Mouse (Mus musculus) limb, embryonic 15.5 days (tissue): ENCODE measurements around the gene Chd9. TPM values are rescaled to one million over a fixed set of nuclear protein-coding genes. Genes with fewer than 3 reads are reported as not detected.
A peak's percentile ranks its signal among the peaks of the same experiment; 100 is the strongest.

Experiments
- ATAC-seq: fragments of 200-750 bp; cut with Nextera tagmentation; 2 replicates; pipeline ENCODE4 v1.8.0; 2017; ENCODE audit warnings: low read depth, moderate TSS enrichment; ENCODE audit not compliant: insufficient number of reproducible peaks, low FRiP score, low TSS enrichment
- H3K27ac ChIP-seq: fragments of 300-500 bp; sonication (generic); 2 replicates; pipeline ENCODE4 v1.5.1; 2015; ENCODE audit warnings: moderate library complexity, mild to moderate bottlenecking, inconsistent platforms
- H3K27me3 ChIP-seq: fragments of 300-500 bp; sonication (generic); 2 replicates; pipeline ENCODE4 v1.6.1; 2015; ENCODE audit warnings: inconsistent platforms
- H3K36me3 ChIP-seq: fragments of 300-500 bp; sonication (generic); 2 replicates; pipeline ENCODE4 v1.6.1; 2015; ENCODE audit warnings: inconsistent platforms
- H3K4me1 ChIP-seq: fragments of 300-500 bp; sonication (generic); 2 replicates; pipeline ENCODE4 v1.6.1; 2015; ENCODE audit warnings: inconsistent platforms
- H3K4me2 ChIP-seq: fragments of 300-500 bp; sonication (generic); 2 replicates; pipeline ENCODE4 v1.6.1; 2015; ENCODE audit warnings: mild to moderate bottlenecking, inconsistent platforms
- H3K4me3 ChIP-seq: fragments of 300-500 bp; sonication (generic); 2 replicates; pipeline ENCODE4 v1.5.1; 2015; ENCODE audit warnings: mild to moderate bottlenecking, inconsistent platforms
- H3K9ac ChIP-seq: fragments of 300-500 bp; sonication (generic); 2 replicates; pipeline ENCODE4 v1.6.1; 2015; ENCODE audit warnings: inconsistent platforms
- H3K9me3 ChIP-seq: fragments of 300-500 bp; sonication (generic); 2 replicates; pipeline ENCODE4 v1.6.1; 2016; ENCODE audit warnings: inconsistent platforms
- WGBS: fragments of 180-500 bp; shearing (Covaris S2); methylation state at CpG from one replicate; pipeline ENCODE4 v1.1.7; 2015; 5-methylcytosine and 5-hydroxymethylcytosine counted together
- polyA plus RNA-seq: library from polyadenylated mRNA; unstranded; fragments of >200 nt; fragmentation: Nextera tagmentation; extraction: Ambion mirVana; gene quantifications from 2 replicates; pipeline ENCODE4 v1.2.1, GENCODE M21; 2015

The Chd9 gene
- polyA plus RNA-seq, 1 experiment from 2014 or later: 128 TPM

GRCm38 (mm10) chr8:90932934-90933333, 104.8 kb downstream of the Chd9 start:
- no peaks in the 10 kb centered on the region for H3K27me3 ChIP-seq
- no peak overlapping the region for H3K4me2 ChIP-seq

GRCm38 (mm10) chr8:90934786-90935185, 106.6 kb downstream of the Chd9 start:
- H3K4me3 ChIP-seq: no peak overlapping the region
- H3K9ac ChIP-seq: no peak overlapping the region
- H3K4me2 ChIP-seq: no peak overlapping the region
- H3K27me3 ChIP-seq: no peaks in the 10 kb centered on the region
- H3K27ac ChIP-seq: no peak overlapping the region
- whole genome bisulfite sequencing: 93% methylated on average over 1 of the region's 1 CpGs
- H3K9me3 ChIP-seq: no peaks in the 10 kb centered on the region
- peaks cover 20% of the 10 kb centered on the region for H3K36me3 ChIP-seq
- ATAC-seq: no peak
- H3K4me1 ChIP-seq: no peaks in the 10 kb centered on the region

More at GRCm38 (mm10) chr8:90932934-90933333, 104.8 kb downstream of the Chd9 start:
- Histone ChIP-seq H3K27ac (no peak overlapping the region), H3K9ac (no peak overlapping the region), H3K36me3 (peaks cover 20% of the 10 kb centered on the region), H3K4me1 (no peaks in the 10 kb centered on the region), H3K9me3 (no peaks in the 10 kb centered on the region), H3K4me3 (no peak overlapping the region)
- ATAC-seq: no peak
- 61% methylated on average over 11 of the region's 11 CpGs for WGBS

- Histone ChIP-seq H3K27me3 (no peaks in the 10 kb centered on the region), H3K9ac (no peak overlapping the region), H3K27ac (no peak overlapping the region), H3K4me3 (no peak overlapping the region), H3K4me1 (0 out of 2 replicates have a peak, but pooled peaks cover 3% of the 10 kb centered on the region), H3K9me3 (no peaks in the 10 kb centered on the region), H3K36me3 (peaks cover 20% of the 10 kb centered on the region), H3K4me2 (no peak overlapping the region)
- WGBS: 58% methylated on average over 1 of the region's 1 CpGs
- ATAC-seq: no peak
Measured at GRCm38 (mm10) chr8:90936840-90937239, 108.7 kb downstream of the Chd9 start.

GRCm38 (mm10) chr8:90938352-90938930, 110.3 kb downstream of the Chd9 start:
- H3K4me3 ChIP-seq: no peak overlapping the region
- no peak overlapping the region for H3K9ac ChIP-seq
- 80% methylated on average over 4 of the region's 4 CpGs for WGBS
- no peak for ATAC-seq
- H3K36me3 ChIP-seq: peaks cover 14% of the 10 kb centered on the region
- no peaks in the 10 kb centered on the region for H3K9me3 ChIP-seq
- H3K27me3 ChIP-seq: no peaks in the 10 kb centered on the region
- 0 out of 2 replicates have a peak, but pooled peaks cover 3% of the 10 kb centered on the region for H3K4me1 ChIP-seq
- no peak overlapping the region for H3K27ac ChIP-seq
- H3K4me2 ChIP-seq: no peak overlapping the region

GRCm38 (mm10) chr8:90939867-90940266, 111.7 kb downstream of the Chd9 start:
- Histone ChIP-seq H3K36me3 (peaks cover 10% of the 10 kb centered on the region), H3K9ac (no peak overlapping the region), H3K9me3 (no peaks in the 10 kb centered on the region), H3K4me1 (0 out of 2 replicates have a peak, but pooled peaks cover 3% of the 10 kb centered on the region), H3K27ac (no peak overlapping the region), H3K4me2 (no peak overlapping the region), H3K27me3 (no peaks in the 10 kb centered on the region), H3K4me3 (no peak overlapping the region)
- ATAC-seq: no peak
- WGBS: 82% methylated on average over 1 of the region's 1 CpGs

- no peak for ATAC-seq
- H3K27me3 ChIP-seq: no peaks in the 10 kb centered on the region
- 79% methylated on average over 4 of the region's 4 CpGs for WGBS
Measured at GRCm38 (mm10) chr8:90943770-90944169, 115.6 kb downstream of the Chd9 start.

GRCm38 (mm10) chr8:90954802-90955760, 126.9 kb downstream of the Chd9 start:
- peak; percentile 86 for ATAC-seq
- Histone ChIP-seq H3K4me3 (peak overlapping the region; percentile 49), H3K27me3 (no peaks in the 10 kb centered on the region), H3K9ac (peak overlapping the region; percentile 48), H3K4me2 (peak overlapping the region; percentile 60), H3K27ac (peak overlapping the region; percentile 96), H3K9me3 (no peaks in the 10 kb centered on the region), H3K36me3 (no peaks in the 10 kb centered on the region), H3K4me1 (peaks cover 11% of the 10 kb centered on the region)
- WGBS: 2% methylated on average over 21 of the region's 21 CpGs

More at GRCm38 (mm10) chr8:90943770-90944169, 115.6 kb downstream of the Chd9 start:
- Histone ChIP-seq H3K36me3 (no peaks in the 10 kb centered on the region), H3K4me1 (0 out of 2 replicates have a peak, but pooled peaks cover 3% of the 10 kb centered on the region), H3K4me2 (no peak overlapping the region), H3K9ac (no peak overlapping the region), H3K9me3 (no peaks in the 10 kb centered on the region), H3K4me3 (no peak overlapping the region), H3K27ac (no peak overlapping the region)

GRCm38 (mm10) chr8:90955761-90956136, 127.6 kb downstream of the Chd9 start:
- peak overlapping the region; percentile 49 for H3K4me3 ChIP-seq
- peaks cover 15% of the 10 kb centered on the region for H3K4me1 ChIP-seq
- H3K27ac ChIP-seq: peak overlapping the region; percentile 96
- H3K9ac ChIP-seq: no peak overlapping the region
- H3K36me3 ChIP-seq: no peaks in the 10 kb centered on the region
- no peak for ATAC-seq
- no peaks in the 10 kb centered on the region for H3K27me3 ChIP-seq
- H3K4me2 ChIP-seq: peak overlapping the region; percentile 60
- no peaks in the 10 kb centered on the region for H3K9me3 ChIP-seq

- Histone ChIP-seq H3K4me1 (peaks cover 15% of the 10 kb centered on the region), H3K4me3 (peak overlapping the region; percentile 28), H3K9me3 (no peaks in the 10 kb centered on the region), H3K27ac (no peak overlapping the region; the same call in 1 of the 2 replicates), H3K9ac (no peak overlapping the region), H3K27me3 (no peaks in the 10 kb centered on the region), H3K36me3 (no peaks in the 10 kb centered on the region), H3K4me2 (peak overlapping the region; percentile 43)
- WGBS: 43% methylated on average over 9 of the region's 9 CpGs
- ATAC-seq: no peak
Measured at GRCm38 (mm10) chr8:90956390-90956789, 128.2 kb downstream of the Chd9 start.

GRCm38 (mm10) chr8:90957711-90958110, 129.6 kb downstream of the Chd9 start:
- no peak overlapping the region for H3K9ac ChIP-seq
- no peaks in the 10 kb centered on the region for H3K9me3 ChIP-seq
- ATAC-seq: no peak
- peaks cover 18% of the 10 kb centered on the region for H3K4me1 ChIP-seq
- H3K27me3 ChIP-seq: no peaks in the 10 kb centered on the region
- H3K36me3 ChIP-seq: no peaks in the 10 kb centered on the region
- no peak overlapping the region for H3K4me2 ChIP-seq
- H3K27ac ChIP-seq: no peak overlapping the region
- H3K4me3 ChIP-seq: no peak overlapping the region

GRCm38 (mm10) chr8:90959721-90960120, 131.6 kb downstream of the Chd9 start:
- H3K4me3 ChIP-seq: no peak overlapping the region
- no peaks in the 10 kb centered on the region for H3K9me3 ChIP-seq

GRCm38 (mm10) chr8:90961603-90962002, 133.5 kb downstream of the Chd9 start:
- no peak for ATAC-seq
- Histone ChIP-seq H3K9me3 (no peaks in the 10 kb centered on the region), H3K4me3 (no peak overlapping the region), H3K9ac (no peak overlapping the region), H3K4me1 (peaks cover 13% of the 10 kb centered on the region; the same call in 1 of the 2 replicates), H3K4me2 (no peak overlapping the region), H3K27me3 (no peaks in the 10 kb centered on the region), H3K27ac (no peak overlapping the region), H3K36me3 (no peaks in the 10 kb centered on the region)
- 55% methylated on average over 4 of the region's 4 CpGs for WGBS

More at GRCm38 (mm10) chr8:90959721-90960120, 131.6 kb downstream of the Chd9 start:
- H3K36me3 ChIP-seq: no peaks in the 10 kb centered on the region
- no peaks in the 10 kb centered on the region for H3K27me3 ChIP-seq
- H3K27ac ChIP-seq: no peak overlapping the region
- H3K9ac ChIP-seq: no peak overlapping the region
- peaks cover 18% of the 10 kb centered on the region for H3K4me1 ChIP-seq
- no peak for ATAC-seq
- no peak overlapping the region for H3K4me2 ChIP-seq
- 90% methylated on average over 4 of the region's 4 CpGs for WGBS
